Mouse (Mus musculus): ENCODE measurements around the gene Usp20. TPM values are rescaled to one million over a fixed set of nuclear protein-coding genes. Genes with fewer than 3 reads are reported as not detected.
"Not testable (repeated sequence)": the region's sequence is repeated elsewhere in the genome, so short reads cannot be mapped to it uniquely, and the experiment has no call there.

Gene Usp20
- polyA plus RNA-seq (2015; fragmentation: Nextera tagmentation; extraction: Ambion mirVana) = 4.9 and 5.8 TPM in 2 replicates

- under 1% methylated on average over 66 of the region's 66 CpGs for WGBS (ENCODE audit: insufficient replicate concordance)
- H3K4me2 ChIP-seq (ENCODE audit: low read depth, low read length) = peak within 1 kb of the TSS; percentile 97
- H3K36me3 ChIP-seq (ENCODE audit: control insufficient read depth, insufficient read depth) = peaks cover 5% of the 10 kb centered on the region; the same call in 1 of the 2 replicates
- peaks cover 27% of the 10 kb centered on the region for H3K4me1 ChIP-seq (ENCODE audit: control insufficient read depth, low read depth, low read length)
- peak; percentile 95 for ATAC-seq (ENCODE audit: low read depth)
- peak within 1 kb of the TSS; percentile 82 for H3K9ac ChIP-seq (ENCODE audit: low read depth, low read length)
- peak within 1 kb of the TSS; percentile 95 for H3K4me3 ChIP-seq (ENCODE audit: low read depth, low read length)
- H3K27ac ChIP-seq (ENCODE audit: low read length) = peak within 1 kb of the TSS; percentile 68
- no peaks in the 10 kb centered on the region for H3K27me3 ChIP-seq (ENCODE audit: control insufficient read depth, insufficient read depth, low read depth, low read length)
- no peaks in the 10 kb centered on the region for H3K9me3 ChIP-seq (replicated peaks; ENCODE audit: control insufficient read depth, low read length)
Measured at GRCm38 (mm10) chr2:30981790-30982513, at the start of gene Usp20, which contains the start of gene BC005624. Gene Usp20, plus strand, starts transcription at chr2:30982279. Gene BC005624, minus strand, starts transcription at chr2:30982201.

- ATAC-seq (ENCODE audit: low read depth) = no peak
- H3K36me3 ChIP-seq (ENCODE audit: control insufficient read depth, insufficient read depth) = no peaks in the 10 kb centered on the region
- H3K4me1 ChIP-seq (ENCODE audit: control insufficient read depth, low read depth, low read length) = peaks cover 17% of the 10 kb centered on the region
- H3K27ac ChIP-seq (ENCODE audit: low read length) = no peak overlapping the region
- H3K4me2 ChIP-seq (ENCODE audit: low read depth, low read length) = no peak overlapping the region
- no peaks in the 10 kb centered on the region for H3K9me3 ChIP-seq (replicated peaks; ENCODE audit: control insufficient read depth, low read length)
- WGBS (ENCODE audit: insufficient replicate concordance) = 63% methylated on average over 6 of the region's 6 CpGs
- no peak overlapping the region for H3K9ac ChIP-seq (ENCODE audit: low read depth, low read length)
- no peak overlapping the region for H3K4me3 ChIP-seq (ENCODE audit: low read depth, low read length)
- H3K27me3 ChIP-seq (ENCODE audit: control insufficient read depth, insufficient read depth, low read depth, low read length) = no peaks in the 10 kb centered on the region
Measured at GRCm38 (mm10) chr2:30933032-30933431, 49.0 kb upstream of the Usp20 start.

GRCm38 (mm10) chr2:30933917-30934450 lies 48.1 kb upstream of the Usp20 start:
- ATAC-seq (ENCODE audit: low read depth) = no peak
- Histone ChIP-seq H3K27me3 (ENCODE audit: control insufficient read depth, insufficient read depth, low read depth, low read length) (no peaks in the 10 kb centered on the region), H3K9me3 (replicated peaks; ENCODE audit: control insufficient read depth, low read length) (no peaks in the 10 kb centered on the region), H3K4me1 (ENCODE audit: control insufficient read depth, low read depth, low read length) (peaks cover 9% of the 10 kb centered on the region), H3K9ac (ENCODE audit: low read depth, low read length) (no peak overlapping the region), H3K36me3 (ENCODE audit: control insufficient read depth, insufficient read depth) (no peaks in the 10 kb centered on the region), H3K4me2 (ENCODE audit: low read depth, low read length) (no peak overlapping the region), H3K27ac (ENCODE audit: low read length) (no peak overlapping the region), H3K4me3 (ENCODE audit: low read depth, low read length) (no peak overlapping the region)
- 16% methylated on average over 7 of the region's 7 CpGs for WGBS (ENCODE audit: insufficient replicate concordance)

GRCm38 (mm10) chr2:30936808-30937207 lies 45.3 kb upstream of the Usp20 start:
- 56% methylated on average over 3 of the region's 3 CpGs for WGBS (ENCODE audit: insufficient replicate concordance)
- H3K4me1 ChIP-seq (ENCODE audit: control insufficient read depth, low read depth, low read length) = no peaks in the 10 kb centered on the region; the same call in 1 of the 2 replicates
- no peaks in the 10 kb centered on the region for H3K27me3 ChIP-seq (ENCODE audit: control insufficient read depth, insufficient read depth, low read depth, low read length)
- no peak overlapping the region for H3K4me3 ChIP-seq (ENCODE audit: low read depth, low read length)
- H3K36me3 ChIP-seq (ENCODE audit: control insufficient read depth, insufficient read depth) = no peaks in the 10 kb centered on the region
- H3K27ac ChIP-seq (ENCODE audit: low read length) = no peak overlapping the region
- no peak overlapping the region for H3K9ac ChIP-seq (ENCODE audit: low read depth, low read length)
- H3K9me3 ChIP-seq (replicated peaks; ENCODE audit: control insufficient read depth, low read length) = no peaks in the 10 kb centered on the region
- no peak overlapping the region for H3K4me2 ChIP-seq (ENCODE audit: low read depth, low read length)
- ATAC-seq (ENCODE audit: low read depth) = no peak

- no peaks in the 10 kb centered on the region for H3K27me3 ChIP-seq (ENCODE audit: control insufficient read depth, insufficient read depth, low read depth, low read length)
- H3K27ac ChIP-seq (ENCODE audit: low read length) = no peak overlapping the region
- no peaks in the 10 kb centered on the region for H3K36me3 ChIP-seq (ENCODE audit: control insufficient read depth, insufficient read depth)
- no peak overlapping the region for H3K4me3 ChIP-seq (ENCODE audit: low read depth, low read length)
- H3K9me3 ChIP-seq (replicated peaks; ENCODE audit: control insufficient read depth, low read length) = no peaks in the 10 kb centered on the region
- no peaks in the 10 kb centered on the region; the same call in 1 of the 2 replicates for H3K4me1 ChIP-seq (ENCODE audit: control insufficient read depth, low read depth, low read length)
- H3K9ac ChIP-seq (ENCODE audit: low read depth, low read length) = no peak overlapping the region
- ATAC-seq (ENCODE audit: low read depth) = no peak
- WGBS (ENCODE audit: insufficient replicate concordance) = 49% methylated on average over 8 of the region's 8 CpGs
- H3K4me2 ChIP-seq (ENCODE audit: low read depth, low read length) = no peak overlapping the region
Measured at GRCm38 (mm10) chr2:30937731-30938130, 44.3 kb upstream of the Usp20 start.

- no peak overlapping the region for H3K9ac ChIP-seq (ENCODE audit: low read depth, low read length)
- no peaks in the 10 kb centered on the region for H3K9me3 ChIP-seq (replicated peaks; ENCODE audit: control insufficient read depth, low read length)
- no peak for ATAC-seq (ENCODE audit: low read depth)
- 39% methylated on average over 4 of the region's 4 CpGs for WGBS (ENCODE audit: insufficient replicate concordance)
- H3K4me3 ChIP-seq (ENCODE audit: low read depth, low read length) = no peak overlapping the region
- no peak overlapping the region for H3K4me2 ChIP-seq (ENCODE audit: low read depth, low read length)
- no peaks in the 10 kb centered on the region for H3K36me3 ChIP-seq (ENCODE audit: control insufficient read depth, insufficient read depth)
- H3K27ac ChIP-seq (ENCODE audit: low read length) = no peak overlapping the region
- H3K27me3 ChIP-seq (ENCODE audit: control insufficient read depth, insufficient read depth, low read depth, low read length) = no peaks in the 10 kb centered on the region
- H3K4me1 ChIP-seq (ENCODE audit: control insufficient read depth, low read depth, low read length) = no peaks in the 10 kb centered on the region; the same call in 1 of the 2 replicates
Measured at GRCm38 (mm10) chr2:30938574-30938991, 43.5 kb upstream of the Usp20 start.

GRCm38 (mm10) chr2:30941586-30941985 lies 40.5 kb upstream of the Usp20 start:
- WGBS (ENCODE audit: insufficient replicate concordance) = 60% methylated on average over 5 of the region's 5 CpGs
- no peak for ATAC-seq (ENCODE audit: low read depth)
- no peaks in the 10 kb centered on the region for H3K9me3 ChIP-seq (replicated peaks; ENCODE audit: control insufficient read depth, low read length)
- no peaks in the 10 kb centered on the region for H3K36me3 ChIP-seq (ENCODE audit: control insufficient read depth, insufficient read depth)
- H3K27ac ChIP-seq (ENCODE audit: low read length) = no peak overlapping the region
- H3K4me1 ChIP-seq (ENCODE audit: control insufficient read depth, low read depth, low read length) = no peaks in the 10 kb centered on the region; the same call in 1 of the 2 replicates
- H3K4me2 ChIP-seq (ENCODE audit: low read depth, low read length) = no peak overlapping the region
- H3K4me3 ChIP-seq (ENCODE audit: low read depth, low read length) = no peak overlapping the region
- no peak overlapping the region for H3K9ac ChIP-seq (ENCODE audit: low read depth, low read length)
- H3K27me3 ChIP-seq (ENCODE audit: control insufficient read depth, insufficient read depth, low read depth, low read length) = no peaks in the 10 kb centered on the region

- Histone ChIP-seq H3K4me2 (ENCODE audit: low read depth, low read length) (peak overlapping the region; percentile 75), H3K4me3 (ENCODE audit: low read depth, low read length) (peak overlapping the region; percentile 68)
- not testable (repeated sequence) for H3K27ac ChIP-seq (ENCODE audit: low read length); H3K27me3 ChIP-seq (ENCODE audit: control insufficient read depth, insufficient read depth, low read depth, low read length); ATAC-seq (ENCODE audit: low read depth); H3K4me1 ChIP-seq (ENCODE audit: control insufficient read depth, low read depth, low read length); H3K9ac ChIP-seq (ENCODE audit: low read depth, low read length); H3K36me3 ChIP-seq (ENCODE audit: control insufficient read depth, insufficient read depth); H3K9me3 ChIP-seq (replicated peaks; ENCODE audit: control insufficient read depth, low read length)
- 26% methylated on average over 7 of the region's 7 CpGs for WGBS (ENCODE audit: insufficient replicate concordance)
Measured at GRCm38 (mm10) chr2:30942116-30942515, 40.0 kb upstream of the Usp20 start.

GRCm38 (mm10) chr2:30942603-30943011 lies 39.5 kb upstream of the Usp20 start:
- Histone ChIP-seq H3K27ac (ENCODE audit: low read length) (no peak overlapping the region; the same call in 1 of the 2 replicates), H3K4me2 (ENCODE audit: low read depth, low read length) (peak overlapping the region; percentile 75), H3K4me3 (ENCODE audit: low read depth, low read length) (peak overlapping the region; percentile 68), H3K9me3 (replicated peaks; ENCODE audit: control insufficient read depth, low read length) (no peaks in the 10 kb centered on the region), H3K9ac (ENCODE audit: low read depth, low read length) (peak overlapping the region; percentile 57), H3K4me1 (ENCODE audit: control insufficient read depth, low read depth, low read length) (no peaks in the 10 kb centered on the region; the same call in 1 of the 2 replicates), H3K36me3 (ENCODE audit: control insufficient read depth, insufficient read depth) (no peaks in the 10 kb centered on the region), H3K27me3 (ENCODE audit: control insufficient read depth, insufficient read depth, low read depth, low read length) (no peaks in the 10 kb centered on the region)
- WGBS (ENCODE audit: insufficient replicate concordance) = 14% methylated on average over 16 of the region's 16 CpGs
- peak; percentile 65; the same call in 1 of the 2 replicates for ATAC-seq (ENCODE audit: low read depth)

All from liver, embryonic 16.5 days (tissue).